Mouse (Mus musculus): ENCODE data around the gene Ak3.

Gene Ak3

GRCm38 (mm10) chr19:29047334-29048170 lies at the start of gene Ak3:
TSS of gene Ak3 (minus strand) at chr19:29047961.
- peak in 1 of 2 experiments; percentile 38 for DNase-seq (ENCODE audit: low read depth in 1 of 2, low spot score in 2 of 2)

DNA sequence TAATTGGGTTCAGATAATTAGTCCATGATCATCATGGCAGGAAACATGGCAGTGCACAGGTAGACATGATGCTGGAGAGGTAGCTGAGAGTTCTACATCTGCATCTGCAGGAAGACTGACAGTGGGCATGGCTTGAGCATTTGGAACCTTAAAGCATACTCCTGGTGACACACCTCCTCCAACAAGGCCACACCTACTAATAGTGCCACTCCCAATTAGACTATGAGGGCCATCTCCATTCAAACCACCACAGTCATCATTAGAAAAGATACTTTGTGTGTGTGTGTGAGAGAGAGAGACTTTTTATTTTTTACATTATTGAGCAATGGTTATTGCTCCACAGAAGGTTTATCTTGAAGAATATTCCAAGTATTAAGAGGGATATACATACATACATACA lies 44.4 kb upstream of the Ak3 start:
- no peak for DNase-seq (ENCODE audit: low read depth in 1 of 2, low spot score in 2 of 2)

- no peak for DNase-seq (ENCODE audit: low read depth in 1 of 2, low spot score in 2 of 2)
Measured at GRCm38 (mm10) chr19:29088628-29089027, 40.9 kb upstream of the Ak3 start.

DNA sequence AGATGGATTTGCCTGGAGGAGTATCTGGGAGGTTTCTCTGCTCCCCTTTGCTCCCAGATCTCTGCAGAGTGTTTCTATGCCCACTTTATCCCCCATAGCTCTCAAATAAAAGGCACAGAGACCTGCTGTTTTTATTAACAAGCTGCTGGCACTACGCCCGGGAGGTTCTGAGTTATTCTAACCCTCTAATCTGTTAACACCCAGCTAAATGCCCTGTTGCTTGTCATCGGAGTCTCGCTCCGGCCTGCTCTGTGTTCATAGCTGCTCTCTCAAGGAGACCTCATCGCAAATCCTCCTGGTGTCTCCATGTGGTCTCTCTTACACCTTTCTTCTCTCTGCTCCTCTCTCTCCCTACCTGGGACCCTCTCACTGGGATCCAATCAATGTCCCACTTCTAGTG lies 27.0 kb upstream of the Ak3 start:
- no peak for DNase-seq (ENCODE audit: low read depth in 1 of 2, low spot score in 2 of 2)

DNA sequence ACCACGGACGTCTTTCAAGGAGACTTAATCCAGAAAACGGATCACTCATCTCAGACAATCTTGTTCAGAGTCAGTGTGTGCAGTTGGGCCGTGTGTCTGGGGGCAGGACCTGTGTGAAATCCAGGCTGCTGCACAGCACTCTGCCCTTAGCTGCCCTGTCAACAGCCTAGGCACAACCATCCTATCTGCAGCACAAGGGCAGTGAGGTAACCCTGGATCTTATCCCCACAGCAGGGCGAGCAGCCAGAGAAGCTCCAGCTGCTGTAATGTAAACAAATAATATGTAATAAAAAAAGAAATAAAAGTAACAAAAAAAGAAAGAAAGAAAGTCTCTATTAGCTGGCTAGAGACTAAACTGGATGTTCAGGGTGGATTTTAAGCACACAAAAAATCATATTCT lies 21.4 kb upstream of the Ak3 start:
- no peak for DNase-seq (ENCODE audit: low read depth in 1 of 2, low spot score in 2 of 2)

DNA sequence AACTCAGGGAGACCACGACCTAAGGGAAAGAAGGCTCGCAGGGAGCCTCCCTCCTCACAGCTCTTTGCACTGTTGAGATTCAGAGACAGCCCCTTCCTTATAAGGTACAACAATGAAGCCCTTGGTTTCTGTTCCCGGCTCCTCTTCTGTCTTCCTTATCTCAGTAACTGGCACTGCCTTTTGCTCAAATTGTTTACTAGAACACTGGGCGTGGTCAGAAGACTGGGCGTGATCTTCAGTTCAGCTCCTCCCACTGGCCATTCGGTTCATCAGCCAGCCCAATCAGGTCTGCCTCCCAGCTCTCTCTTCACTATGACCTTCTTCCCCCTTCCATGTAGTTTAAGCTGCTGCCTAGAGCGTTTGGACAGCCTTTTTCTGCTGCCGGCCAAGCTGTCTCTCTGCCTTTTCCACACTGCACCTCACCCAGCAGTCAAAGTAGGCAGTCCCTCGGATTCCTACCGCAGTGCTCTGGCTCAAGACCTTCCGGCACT lies 19.3 kb upstream of the Ak3 start:
- peak; percentile 66 to 73 for DNase-seq (ENCODE audit: low read depth in 1 of 2, low spot score in 2 of 2)

- DNase-seq (ENCODE audit: low read depth in 1 of 2, low spot score in 2 of 2): peak; percentile 33 to 41
Measured at GRCm38 (mm10) chr19:29064451-29065102, 16.8 kb upstream of the Ak3 start.

- DNase-seq (ENCODE audit: low read depth in 1 of 2, low spot score in 2 of 2): peak; percentile 66 to 84
Measured at GRCm38 (mm10) chr19:29063577-29064363, 16.0 kb upstream of the Ak3 start.

DNA sequence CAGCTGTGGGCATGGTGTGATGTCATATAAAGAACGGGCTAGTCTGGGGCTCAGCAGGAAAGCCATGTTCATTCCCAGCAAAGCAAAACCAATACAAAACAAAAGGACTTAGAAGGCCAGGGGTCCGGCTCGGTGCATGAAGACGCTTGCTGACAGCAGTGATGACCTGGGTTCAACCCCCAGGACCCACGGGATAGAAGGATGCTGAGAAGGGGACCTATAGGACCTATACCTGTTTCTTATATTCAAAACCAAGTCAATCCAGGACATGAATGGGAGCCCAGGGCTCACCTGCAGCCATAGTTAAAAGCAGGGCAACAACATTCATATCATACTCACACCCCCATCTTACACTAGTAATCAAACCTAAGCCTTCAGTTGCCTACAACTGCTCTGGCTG lies 15.2 kb upstream of the Ak3 start:
- no peak for DNase-seq (ENCODE audit: low read depth in 1 of 2, low spot score in 2 of 2)

GRCm38 (mm10) chr19:29060299-29060698 lies 12.5 kb upstream of the Ak3 start:
- DNase-seq (ENCODE audit: low read depth in 1 of 2, low spot score in 2 of 2): no peak

- no peak for DNase-seq (ENCODE audit: low read depth in 1 of 2, low spot score in 2 of 2)
Measured at GRCm38 (mm10) chr19:29059688-29060087, 11.9 kb upstream of the Ak3 start.

DNA sequence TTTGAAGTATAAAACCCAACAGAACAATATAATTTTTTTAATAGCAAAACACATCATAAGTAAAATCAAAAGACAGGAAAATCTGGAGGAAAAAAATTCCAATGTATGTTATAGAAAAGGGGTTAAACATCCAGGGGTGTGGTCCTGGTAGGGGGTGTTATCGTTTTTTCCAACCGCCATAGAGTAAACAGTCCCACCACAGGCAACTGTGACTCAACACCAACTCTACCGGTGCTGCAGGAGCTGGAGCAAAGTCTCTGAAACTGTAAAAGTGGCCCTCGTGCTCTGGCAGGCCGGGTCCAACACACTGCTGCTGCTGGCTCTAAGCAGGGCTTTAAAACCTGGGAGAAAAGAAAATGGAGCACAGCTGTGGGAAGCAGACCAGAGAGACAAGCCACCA lies 11.0 kb upstream of the Ak3 start:
- no peak for DNase-seq (ENCODE audit: low read depth in 1 of 2, low spot score in 2 of 2)

DNA sequence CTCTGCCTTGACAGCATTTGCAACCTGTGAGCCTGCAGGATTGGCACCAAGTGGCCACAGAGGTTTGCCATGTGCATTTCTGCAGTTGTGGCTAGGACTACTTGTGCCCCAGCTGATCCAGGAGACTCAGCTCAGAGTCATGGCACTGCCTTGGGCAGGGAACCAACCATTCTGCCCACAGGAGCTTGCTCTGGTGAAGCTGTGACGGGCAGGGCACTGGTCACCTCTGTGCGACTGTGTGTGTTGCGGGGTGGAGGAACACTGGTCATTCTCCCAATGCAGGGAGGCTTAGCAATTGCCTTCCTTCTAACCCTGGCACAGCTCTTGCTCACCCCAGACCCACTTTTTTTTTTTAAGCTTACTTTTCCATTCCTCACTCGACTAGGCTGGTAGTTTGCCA lies 7.7 kb upstream of the Ak3 start:
- DNase-seq (ENCODE audit: low read depth in 1 of 2, low spot score in 2 of 2): no peak

DNA sequence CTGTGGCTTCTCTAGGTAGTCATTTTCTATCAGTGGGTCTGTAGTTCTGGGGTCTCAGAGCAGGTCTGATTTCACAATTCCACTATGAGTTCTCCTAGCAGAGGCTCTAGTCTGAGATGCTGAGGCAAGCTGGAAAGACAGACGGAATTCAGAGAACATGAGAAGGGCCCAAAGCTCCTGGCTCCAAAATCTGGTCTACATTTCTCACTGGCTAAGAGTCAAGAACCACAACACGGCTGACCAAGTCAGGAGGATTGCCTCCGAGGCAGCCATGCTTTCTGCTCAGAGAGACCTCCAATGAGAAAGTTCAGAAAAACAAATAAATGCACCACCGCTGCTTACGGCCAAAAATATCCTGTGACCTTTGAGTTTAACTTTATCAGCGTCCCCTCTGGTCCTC lies 6.8 kb upstream of the Ak3 start:
- DNase-seq (ENCODE audit: low read depth in 1 of 2, low spot score in 2 of 2): no peak

DNA sequence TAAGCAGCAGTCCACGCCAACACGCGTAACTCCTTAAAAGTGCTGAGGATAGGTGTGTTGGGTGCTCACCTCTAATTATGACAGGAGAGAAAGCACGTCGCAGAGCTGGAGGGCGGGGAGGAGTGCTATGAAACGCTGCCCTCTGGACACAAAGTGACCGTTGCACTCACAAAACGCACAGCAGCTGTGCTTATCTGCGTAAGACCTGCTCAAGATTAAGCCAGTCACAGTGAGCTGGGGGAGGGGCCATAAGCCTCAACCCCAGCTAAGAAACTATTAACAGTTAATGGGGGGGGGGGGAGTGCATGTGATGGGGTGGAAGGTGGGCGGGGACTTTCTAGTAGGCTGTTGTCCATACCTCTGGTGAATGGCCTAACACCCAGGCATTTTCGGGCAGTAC lies 5.0 kb upstream of the Ak3 start:
- no peak for DNase-seq (ENCODE audit: low read depth in 1 of 2, low spot score in 2 of 2)

DNA sequence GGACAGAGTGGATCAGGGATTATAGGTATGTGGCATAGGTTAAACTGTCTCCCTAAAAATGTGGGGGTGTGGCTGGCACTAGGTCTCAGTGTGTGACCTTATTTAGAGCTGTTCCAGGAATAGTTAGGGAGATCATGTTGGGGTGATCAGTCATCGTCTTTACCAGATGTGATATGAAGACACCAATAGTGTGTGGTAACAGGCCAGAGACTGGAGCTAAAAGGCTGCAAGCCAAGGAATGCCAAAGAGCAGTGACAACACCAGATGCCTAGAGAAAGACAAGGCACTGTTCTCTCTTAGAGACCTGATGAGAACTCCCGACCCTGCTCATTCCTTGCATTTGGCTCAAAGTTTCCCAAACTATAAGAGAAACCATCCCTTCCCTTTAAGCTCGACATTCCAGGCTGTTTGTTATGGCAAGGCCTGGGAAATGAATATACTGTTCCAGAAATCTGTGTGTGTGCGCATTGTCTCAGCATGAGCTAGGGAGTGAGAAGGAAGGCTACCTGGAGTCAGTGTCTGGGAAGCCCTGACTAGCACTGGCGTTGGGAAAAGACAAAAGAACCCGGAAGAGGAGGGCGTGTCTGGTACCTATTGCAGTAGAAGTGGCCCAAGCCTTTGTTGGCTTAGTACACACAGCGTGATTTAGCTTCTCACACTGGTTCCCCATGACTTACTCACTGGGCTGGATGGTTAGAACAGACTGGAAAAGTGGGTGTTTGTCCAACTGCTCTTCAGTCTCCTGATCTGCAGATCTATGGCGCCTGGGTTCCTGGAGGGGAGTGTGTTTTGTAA lies 2.6 kb upstream of the Ak3 start:
- no peak for DNase-seq (ENCODE audit: low read depth in 1 of 2, low spot score in 2 of 2)

DNA sequence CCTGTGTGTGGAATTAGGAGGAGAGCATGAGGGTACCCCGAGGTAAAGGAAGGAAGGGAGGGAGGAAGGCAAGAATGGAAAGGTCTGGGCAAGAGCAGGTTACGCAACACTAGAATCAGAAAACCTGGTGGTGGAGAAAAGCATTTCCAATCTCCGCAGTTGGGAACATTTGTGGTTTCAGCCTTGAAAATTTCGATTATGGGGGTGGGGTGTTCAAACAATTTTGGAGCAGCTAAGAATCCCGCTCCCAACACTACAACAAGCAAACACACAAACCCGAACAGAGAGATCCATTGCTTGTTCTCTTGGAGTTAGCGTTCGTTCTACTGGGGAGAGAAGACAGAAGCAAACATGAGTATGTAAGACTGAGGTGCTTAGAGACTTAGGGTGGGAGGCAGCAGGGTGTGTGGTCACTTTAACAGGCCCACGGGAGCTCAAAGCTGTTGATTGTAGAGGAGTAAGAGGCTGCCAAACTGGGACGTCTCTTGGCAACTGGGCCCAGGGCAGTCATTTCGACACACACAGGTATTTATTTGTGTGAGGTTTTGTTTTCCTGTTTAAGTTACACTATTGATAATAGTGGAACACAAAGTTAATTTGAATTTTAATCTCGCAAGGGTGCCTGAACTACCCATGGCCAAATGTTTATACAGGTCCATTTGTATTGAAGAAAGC lies 1.8 kb upstream of the Ak3 start:
- DNase-seq (ENCODE audit: low read depth in 1 of 2, low spot score in 2 of 2): no peak

GRCm38 (mm10) chr19:29046961-29047333 lies 814 bp downstream of the Ak3 start:
- no peak for DNase-seq (ENCODE audit: low read depth in 1 of 2, low spot score in 2 of 2)

- no peak for DNase-seq (ENCODE audit: low read depth in 1 of 2, low spot score in 2 of 2)
Measured at GRCm38 (mm10) chr19:29045956-29046650, 1.7 kb downstream of the Ak3 start.

GRCm38 (mm10) chr19:29045369-29045768 lies 2.4 kb downstream of the Ak3 start:
- no peak for DNase-seq (ENCODE audit: low read depth in 1 of 2, low spot score in 2 of 2)

Measured in monocyte, adult 2 months (primary cell).